Mouse (Mus musculus): Measurements from ENCODE around the gene Cldn14. TPM values are rescaled to one million over a fixed set of nuclear protein-coding genes. Genes with fewer than 3 reads are reported as not detected.

Gene Cldn14
- total RNA-seq, 1 experiment from 2014 or later, result not detected

DNA sequence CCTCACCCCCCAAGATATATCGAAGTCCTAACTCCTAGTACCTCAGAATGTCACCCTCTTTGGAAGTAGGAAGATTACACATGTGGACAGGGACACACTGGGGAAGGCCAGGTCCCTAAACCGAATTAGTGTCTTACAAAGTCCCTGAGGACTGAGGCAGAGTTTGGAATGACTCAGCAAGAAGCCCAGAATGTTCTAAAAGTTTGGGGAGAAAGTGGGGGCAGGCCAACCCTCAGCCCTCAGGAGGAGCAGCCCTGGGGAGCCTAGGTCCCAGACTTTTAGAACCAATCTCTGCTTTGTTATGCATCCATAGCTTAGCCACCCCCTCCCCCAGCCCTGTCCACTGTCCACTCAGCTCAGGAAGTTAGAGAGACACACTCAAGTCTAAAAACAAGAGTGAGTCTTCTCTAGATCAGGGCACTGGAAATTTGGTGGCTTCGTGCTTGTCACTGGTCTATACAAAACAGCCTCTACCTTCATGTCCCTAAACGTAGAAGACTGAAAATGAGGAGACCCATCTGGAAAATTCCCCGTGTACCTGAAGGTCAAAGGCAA, 85.7 kb downstream of the Cldn14 start:
- no peak for ATAC-seq (ENCODE audit: extremely low read depth, insufficient number of reproducible peaks, low FRiP score, poor library complexity, severe bottlenecking)

DNA sequence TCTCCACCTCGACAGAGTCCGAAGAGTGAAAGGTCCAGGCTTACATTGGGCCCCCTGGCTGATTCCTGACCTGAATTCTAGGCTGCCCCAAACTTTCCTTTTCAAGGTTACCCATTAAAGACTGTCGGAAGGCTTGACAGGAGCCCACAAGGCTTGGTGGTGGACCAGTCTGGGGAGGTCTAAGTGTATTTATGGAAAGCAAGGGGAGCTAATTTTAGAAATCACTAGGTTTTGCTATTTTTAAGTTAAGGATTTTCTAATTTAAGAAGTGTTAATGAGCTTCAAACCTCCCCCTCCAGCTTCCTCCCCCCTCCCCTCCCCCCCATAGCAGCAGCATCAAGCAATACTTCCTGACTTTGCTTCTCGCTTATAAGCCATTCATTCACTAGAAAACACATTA, 88.0 kb downstream of the Cldn14 start:
- ATAC-seq (ENCODE audit: extremely low read depth, insufficient number of reproducible peaks, low FRiP score, poor library complexity, severe bottlenecking), result no peak

DNA sequence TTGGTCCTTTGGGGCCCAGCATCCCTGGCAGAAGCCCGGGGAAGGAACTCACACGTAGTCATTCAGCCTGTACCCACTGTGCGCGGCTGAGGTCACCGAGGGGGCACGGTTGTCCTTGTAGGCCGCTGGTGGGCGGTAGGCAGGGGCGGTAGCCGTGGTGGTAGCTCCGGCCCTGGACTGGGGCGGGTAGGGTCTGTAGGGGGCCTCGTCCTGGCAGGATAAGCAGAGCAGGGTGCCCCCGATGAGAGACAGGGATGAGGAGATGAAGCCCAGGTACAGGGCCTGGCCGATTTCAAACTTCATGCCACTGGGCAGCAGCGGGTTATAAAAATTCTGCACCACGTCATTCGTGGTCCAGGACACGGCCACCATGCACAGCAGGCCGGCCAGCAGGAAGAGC, 89.4 kb downstream of the Cldn14 start:
- ATAC-seq (ENCODE audit: extremely low read depth, insufficient number of reproducible peaks, low FRiP score, poor library complexity, severe bottlenecking), result no peak

DNA sequence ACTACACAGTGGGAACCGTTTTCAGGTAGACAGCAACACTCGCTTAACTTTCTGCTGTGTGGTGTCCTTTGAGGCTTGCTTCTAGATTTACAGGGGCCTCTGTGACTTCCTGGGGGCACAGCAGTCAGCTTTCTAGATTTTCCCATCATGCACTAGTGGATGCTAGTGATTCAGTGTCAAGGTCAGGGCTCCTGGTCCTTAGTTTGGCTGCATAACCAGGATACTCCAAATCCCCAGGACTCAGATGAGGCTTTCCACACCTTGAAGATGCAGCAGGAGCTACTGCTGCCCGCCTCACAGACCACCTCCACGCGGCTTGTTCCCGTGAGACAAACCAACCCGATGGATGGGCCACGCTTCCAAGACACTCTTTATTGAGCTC, 90.0 kb downstream of the Cldn14 start:
- no peak for ATAC-seq (ENCODE audit: extremely low read depth, insufficient number of reproducible peaks, low FRiP score, poor library complexity, severe bottlenecking)

DNA sequence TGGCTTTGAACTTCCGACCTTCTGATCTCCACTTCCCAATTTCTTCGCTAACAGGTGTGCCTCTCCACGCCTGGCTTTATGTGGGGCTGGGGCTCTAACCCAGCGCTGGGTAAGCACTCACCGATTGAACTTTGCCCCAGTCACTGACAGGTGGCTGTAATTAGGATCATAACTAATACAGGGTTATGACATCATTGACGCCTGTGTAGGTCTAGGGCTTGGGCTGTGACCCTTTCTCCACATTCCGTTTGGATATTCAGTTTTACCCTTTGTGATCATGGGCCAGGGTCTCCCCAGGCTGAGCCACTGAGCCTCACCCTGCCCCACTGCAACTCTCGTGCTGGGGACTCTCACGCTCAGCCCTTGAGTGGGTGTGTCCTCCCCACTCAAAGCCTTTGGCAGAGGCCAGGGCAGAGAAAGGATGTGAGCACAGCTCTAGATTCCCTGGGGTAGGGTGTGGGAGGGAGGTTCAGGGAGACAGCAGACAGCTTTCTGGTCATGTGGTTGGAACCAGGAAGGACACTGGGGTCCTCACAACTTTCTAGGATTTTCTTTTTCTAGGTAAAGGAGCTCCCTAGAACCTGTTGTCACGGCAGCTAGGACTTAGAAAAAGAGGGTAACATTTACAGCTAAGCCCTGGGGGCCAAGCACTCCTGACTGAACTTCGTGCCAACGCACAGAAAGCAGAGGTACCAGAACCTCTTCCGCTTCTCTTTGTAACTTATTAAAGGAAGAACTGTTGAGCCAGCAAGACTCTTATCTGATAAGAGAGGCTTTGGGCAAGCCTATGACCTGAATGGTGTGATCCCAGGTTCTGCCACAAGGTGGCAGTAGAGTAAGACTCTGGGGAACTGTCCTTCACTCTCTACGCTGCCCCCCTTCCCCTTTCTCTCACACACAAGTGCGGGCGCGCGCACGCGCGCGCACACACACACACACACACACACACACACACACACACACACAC, 90.6 kb downstream of the Cldn14 start:
- ATAC-seq (ENCODE audit: extremely low read depth, insufficient number of reproducible peaks, low FRiP score, poor library complexity, severe bottlenecking), result peak; percentile 71

DNA sequence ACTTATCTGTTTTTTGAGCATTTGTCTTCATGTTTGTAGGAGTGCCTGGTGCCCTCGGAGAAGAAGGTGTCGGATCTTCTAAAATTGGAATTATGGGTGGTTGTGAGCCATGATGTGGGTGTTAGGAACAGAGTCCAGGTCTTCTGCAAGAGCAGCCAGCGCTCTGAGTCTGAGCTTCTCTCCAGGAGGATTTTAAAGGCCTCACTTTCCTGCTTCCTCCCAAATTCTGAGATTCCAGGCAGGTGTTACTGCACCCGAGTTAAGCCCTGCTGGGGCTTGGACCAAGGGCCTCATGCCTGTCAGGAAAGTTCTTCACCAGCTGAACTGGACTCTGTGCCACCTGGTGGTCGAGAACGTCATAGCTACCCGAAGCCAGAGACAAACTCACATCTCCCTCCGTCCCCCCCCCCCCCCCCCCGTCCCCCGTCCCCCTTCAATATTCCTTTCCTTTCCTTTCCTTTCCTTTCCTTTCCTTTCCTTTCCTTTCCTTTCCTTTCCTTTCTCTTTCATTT, 93.2 kb downstream of the Cldn14 start:
- no peak for ATAC-seq (ENCODE audit: extremely low read depth, insufficient number of reproducible peaks, low FRiP score, poor library complexity, severe bottlenecking)

DNA sequence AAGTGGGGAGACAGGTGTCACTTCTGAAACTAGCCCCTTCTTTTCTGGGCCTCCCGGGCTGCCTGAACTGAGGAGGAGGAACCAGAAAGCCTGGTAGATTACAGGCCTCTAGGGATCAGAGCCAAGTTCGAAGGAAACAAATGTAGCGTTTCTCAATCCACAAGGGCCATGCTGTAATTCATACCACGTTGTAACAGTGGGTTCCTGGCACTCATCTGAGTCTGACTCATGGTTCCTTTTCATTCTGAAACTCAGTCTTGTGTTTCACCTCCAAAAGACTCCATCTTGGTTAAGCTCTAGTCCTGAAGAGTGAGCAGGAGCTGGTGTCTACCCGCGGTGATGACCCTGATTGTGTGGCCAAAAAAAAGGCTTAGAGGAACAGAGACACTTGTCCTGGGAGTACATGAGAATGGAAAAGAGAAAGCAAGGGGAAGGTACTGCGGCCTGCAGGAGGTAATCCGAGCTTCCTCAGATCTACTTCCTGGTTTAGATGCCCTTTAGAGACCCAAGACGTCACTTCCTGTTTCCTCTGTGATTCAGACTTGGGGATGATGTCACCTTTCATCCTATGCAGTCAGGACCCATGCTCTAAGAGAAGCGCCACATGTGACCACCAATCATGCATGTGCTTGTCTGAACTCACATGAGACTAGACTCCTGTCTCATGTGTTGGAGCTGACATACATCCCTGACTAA, 94.6 kb downstream of the Cldn14 start:
- peak; percentile 86 for ATAC-seq (ENCODE audit: extremely low read depth, insufficient number of reproducible peaks, low FRiP score, poor library complexity, severe bottlenecking)

DNA sequence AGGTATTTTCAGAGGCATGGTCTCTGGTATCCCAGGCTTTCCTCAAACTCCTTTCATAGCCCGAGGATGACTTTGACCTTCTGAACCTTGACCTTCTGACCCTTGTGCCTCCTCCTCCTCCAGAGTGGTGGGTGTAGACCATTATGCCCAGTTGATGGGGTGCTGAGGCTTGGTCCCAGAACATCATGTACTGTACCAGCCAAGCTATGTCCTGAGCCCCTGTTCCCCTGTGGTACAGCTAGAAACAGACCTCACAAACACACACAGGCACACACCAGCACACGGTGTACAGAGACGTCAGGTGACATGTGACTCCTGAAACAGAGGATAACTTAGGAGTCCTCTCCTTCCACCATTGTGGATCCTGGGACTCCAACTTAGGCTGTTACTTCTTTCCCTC, 95.8 kb downstream of the Cldn14 start:
- ATAC-seq (ENCODE audit: extremely low read depth, insufficient number of reproducible peaks, low FRiP score, poor library complexity, severe bottlenecking), result no peak

DNA sequence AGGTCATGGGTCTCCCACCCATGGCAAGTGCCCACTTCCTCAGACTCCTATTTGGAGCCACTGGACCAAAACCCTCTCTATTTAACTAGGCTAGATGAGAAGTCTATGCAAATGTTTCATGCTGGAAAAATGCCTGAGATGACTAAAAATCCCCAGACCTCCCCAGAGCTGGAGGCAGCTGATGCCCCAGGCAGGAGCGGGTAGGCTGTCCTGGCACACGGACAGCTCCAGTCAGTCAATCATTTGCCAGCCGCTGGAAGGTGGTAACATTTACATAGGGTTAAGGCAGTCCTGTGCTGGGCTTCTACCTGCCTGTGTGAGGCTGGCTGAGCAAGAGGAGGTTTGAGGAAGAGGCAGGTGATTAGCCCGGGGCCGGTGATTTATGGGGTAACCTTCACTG, 96.5 kb downstream of the Cldn14 start:
- ATAC-seq (ENCODE audit: extremely low read depth, insufficient number of reproducible peaks, low FRiP score, poor library complexity, severe bottlenecking), result no peak

DNA sequence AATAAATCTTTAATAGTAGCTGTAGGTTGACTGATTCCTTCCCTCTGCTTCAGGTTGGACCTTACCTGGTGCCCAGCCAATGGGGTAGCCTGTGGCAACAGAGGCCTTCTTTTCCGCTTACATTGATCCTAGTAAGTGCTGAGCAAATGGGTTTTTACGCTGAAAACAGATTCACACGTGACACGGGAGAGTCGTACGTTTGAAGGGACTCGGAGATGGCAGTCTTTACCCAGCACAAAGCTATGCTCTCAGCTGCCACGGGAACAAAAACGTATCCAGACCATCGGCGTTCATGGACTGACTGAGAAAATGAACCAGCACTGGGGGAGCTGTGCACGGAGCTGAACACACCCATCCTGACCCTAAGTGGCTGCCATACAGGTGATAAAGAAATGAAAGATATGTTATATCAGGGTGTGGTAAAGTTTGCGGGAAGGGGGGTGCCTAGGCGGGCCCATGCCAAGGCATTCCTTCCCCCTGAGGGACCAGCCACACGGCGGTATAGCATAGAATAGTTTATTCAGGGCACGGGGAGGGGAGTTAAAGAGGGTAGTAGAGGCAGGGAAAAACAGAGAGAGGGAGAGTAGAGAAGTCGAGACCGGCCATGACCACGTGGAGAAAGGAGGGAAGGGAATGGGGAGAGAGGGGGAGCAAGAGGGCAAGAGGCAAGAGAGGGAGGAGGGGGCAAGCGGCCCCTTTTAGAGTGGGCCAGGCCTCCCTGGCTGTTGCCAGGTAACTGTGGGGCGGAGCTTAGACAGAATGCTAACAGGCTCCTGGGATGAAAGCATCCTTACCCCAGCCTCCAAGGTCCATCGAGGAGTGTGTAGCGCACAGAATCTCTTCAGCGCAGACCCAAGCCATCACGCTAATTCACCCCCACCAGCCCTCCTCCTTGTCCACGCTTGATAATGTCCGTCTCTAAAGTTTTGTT, 97.6 kb downstream of the Cldn14 start:
- ATAC-seq (ENCODE audit: extremely low read depth, insufficient number of reproducible peaks, low FRiP score, poor library complexity, severe bottlenecking), result no peak

DNA sequence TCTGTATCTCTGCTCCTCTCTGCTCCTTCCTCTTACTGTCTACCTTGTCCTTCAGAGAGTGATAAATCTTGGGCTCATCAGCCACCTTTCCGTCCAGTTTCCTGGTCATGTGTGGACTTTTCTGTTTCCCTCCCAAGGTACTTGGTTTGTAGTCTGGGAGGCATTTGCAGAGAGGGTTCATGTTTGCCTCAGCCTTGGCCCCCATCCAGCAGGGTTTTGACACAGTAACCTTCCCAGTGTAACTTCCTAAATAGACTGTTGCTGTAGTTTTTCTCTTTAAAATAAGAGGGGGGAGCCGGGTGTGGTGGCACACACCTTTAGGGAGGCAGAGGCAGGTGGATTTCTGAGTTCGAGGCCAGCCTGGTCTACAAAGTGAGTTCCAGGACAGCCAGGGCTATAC, 98.7 kb downstream of the Cldn14 start:
- no peak for ATAC-seq (ENCODE audit: extremely low read depth, insufficient number of reproducible peaks, low FRiP score, poor library complexity, severe bottlenecking)

DNA sequence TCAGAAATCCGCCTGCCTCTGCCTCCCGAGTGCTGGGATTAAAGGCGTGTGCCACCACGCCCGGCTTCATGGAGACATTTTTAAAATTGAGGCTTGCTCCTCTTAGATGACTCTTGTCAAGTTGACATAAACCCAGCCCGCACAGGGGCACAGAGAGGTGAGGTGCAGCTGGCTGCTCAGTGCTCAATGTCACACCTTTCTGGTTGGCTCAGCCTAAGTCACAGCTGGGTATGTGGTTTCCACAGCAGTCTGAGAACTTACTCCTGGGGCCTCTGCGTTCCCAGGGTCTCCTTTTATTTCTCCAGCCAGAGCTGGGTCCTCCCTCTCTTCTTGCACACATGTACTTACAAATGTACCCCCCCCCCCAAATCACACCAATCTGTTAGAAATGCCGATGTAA, 100.4 kb downstream of the Cldn14 start:
- ATAC-seq (ENCODE audit: extremely low read depth, insufficient number of reproducible peaks, low FRiP score, poor library complexity, severe bottlenecking), result no peak

DNA sequence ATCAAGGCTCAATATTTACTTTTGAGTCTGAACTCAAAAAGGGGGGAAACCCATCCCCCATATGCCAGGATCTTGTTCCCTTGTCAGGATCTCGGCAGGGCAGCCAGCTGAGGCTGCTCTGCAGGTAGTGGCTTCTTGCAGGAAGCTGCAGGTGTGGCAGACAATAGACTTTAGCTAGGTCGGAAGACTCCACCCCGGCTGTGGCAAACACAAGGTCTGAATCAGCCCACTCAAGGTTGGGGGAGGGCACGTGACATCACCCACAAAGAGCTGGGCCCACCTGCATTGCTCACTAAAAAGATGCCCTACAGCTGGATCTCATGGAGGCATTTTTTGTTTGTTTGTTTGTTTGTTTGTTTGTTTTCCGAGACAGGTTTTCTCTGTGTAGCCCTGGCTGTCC, 100.9 kb downstream of the Cldn14 start:
- no peak for ATAC-seq (ENCODE audit: extremely low read depth, insufficient number of reproducible peaks, low FRiP score, poor library complexity, severe bottlenecking)

DNA sequence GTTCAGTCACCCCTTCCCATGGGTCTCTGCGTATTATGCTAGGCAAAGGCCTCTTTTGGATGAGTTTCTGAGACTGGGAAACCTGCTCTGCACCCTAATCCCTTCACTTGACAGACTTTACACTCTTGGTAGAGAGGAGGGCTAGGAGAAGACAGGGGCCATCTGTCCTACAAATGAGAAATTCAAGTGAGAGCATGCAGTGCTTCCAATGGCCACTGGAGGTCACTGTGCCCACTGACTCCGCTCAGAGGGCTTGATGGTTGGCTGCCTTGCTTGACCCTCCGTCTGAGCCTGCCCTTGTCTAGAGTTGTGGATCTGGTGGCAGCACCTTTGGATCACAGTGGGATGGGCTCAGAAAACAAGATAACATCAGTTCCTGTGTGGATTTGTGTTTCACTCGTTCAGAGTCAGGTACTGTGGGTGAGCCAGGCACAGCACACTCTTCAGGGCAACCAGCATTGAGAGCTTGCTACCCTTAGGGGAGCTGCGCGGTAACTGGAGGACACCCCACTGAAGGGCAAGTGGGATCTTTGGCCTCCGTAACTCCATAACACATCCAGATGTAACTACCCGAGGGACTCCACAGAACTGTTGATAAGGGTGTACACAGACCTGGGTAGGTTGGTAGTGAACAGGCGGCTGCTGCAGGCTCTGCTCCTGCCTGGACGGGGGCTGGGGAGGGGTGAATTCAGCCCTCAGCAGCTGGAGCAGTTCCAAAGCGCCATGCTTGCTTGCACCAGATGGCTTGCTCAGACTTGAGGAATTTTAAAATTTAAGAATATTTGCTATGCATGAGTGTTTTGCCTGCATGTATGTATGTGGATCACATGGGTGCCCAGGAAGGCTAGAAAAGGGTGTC, 102.3 kb downstream of the Cldn14 start:
- peak; percentile 81 for ATAC-seq (ENCODE audit: extremely low read depth, insufficient number of reproducible peaks, low FRiP score, poor library complexity, severe bottlenecking)

DNA sequence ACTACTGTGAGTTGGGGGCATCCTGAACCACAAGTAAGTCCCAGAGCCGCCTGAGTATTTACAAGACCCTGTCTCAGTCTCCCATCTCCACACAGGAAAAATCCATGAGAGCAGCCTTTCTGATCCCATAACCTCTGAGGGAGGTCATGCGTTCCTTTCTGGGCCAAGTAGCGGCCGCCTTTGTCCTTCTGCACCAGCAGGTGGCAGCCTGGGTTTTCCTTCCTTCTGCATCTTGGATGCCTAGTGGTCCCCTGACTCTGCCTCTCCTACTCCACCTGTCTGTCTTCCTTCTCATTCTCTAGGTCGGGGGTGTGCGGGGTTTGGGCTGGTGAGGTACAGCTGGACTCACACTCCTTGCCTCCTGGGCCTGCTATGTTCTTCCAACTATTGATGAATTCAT, 105.6 kb downstream of the Cldn14 start:
- ATAC-seq (ENCODE audit: extremely low read depth, insufficient number of reproducible peaks, low FRiP score, poor library complexity, severe bottlenecking), result no peak

DNA sequence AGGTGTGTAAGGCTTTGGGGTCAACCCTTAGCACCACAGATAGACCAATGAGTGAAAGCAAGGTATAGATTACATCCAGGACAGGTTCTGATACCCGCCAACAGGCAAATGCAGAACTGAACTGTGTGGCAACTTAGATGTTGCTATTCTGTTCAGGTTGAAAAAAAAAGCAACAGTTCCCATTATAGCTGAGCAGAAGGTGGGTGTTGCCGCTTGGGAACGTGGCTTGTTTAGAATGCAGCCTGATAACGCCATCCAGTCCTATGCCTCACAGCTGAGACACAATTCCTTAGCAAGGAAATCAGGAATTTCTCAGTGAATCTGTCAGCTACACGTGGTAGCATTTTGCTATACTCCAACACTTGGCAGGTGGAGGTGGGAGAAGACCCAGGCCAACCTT, 115.4 kb downstream of the Cldn14 start:
- ATAC-seq (ENCODE audit: extremely low read depth, insufficient number of reproducible peaks, low FRiP score, poor library complexity, severe bottlenecking), result no peak

DNA sequence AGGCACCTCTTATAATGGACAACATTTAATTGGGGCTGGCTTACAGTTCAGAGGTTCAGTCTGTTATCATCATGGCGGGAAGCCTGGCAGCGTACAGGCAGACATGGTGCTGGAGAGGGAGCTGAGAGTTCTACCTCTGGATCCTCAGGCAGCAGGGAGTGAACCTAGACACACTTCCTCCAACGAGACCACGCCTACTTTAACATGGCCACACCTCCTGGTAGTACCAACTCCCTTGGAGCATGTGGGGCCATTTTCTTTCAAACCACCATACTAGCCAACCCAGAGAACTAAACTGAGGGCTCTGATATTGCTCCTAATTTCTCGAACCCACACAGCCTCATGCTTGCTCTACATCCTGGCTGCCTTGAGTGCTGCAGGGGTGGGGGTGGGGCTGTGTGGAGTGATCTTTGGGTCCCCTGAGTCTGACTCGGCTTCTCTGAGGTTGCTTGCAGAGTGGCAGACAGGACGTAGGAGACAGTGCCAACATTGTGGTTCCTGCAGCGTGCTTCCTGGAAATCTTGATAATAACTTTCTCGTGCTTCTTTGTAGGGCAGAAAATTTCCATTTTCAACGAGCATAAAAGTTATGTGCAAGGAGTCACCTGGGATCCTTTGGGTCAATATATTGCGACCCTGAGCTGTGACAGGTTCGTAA, 117.6 kb downstream of the Cldn14 start:
- ATAC-seq (ENCODE audit: extremely low read depth, insufficient number of reproducible peaks, low FRiP score, poor library complexity, severe bottlenecking), result no peak
